Mouse (Mus musculus): ENCODE results near the gene Ogfod2. TPM values are rescaled to one million over a fixed set of nuclear protein-coding genes. Genes with fewer than 3 reads are reported as not detected.

Gene Ogfod2
- 19.8 and 21.0 TPM in 2 replicates for polyA plus RNA-seq (2014; fragmentation: Nextera tagmentation; extraction: Ambion mirVana)

GRCm38 (mm10) chr5:124111742-124112497 is at the start of gene Ogfod2:
Gene Ogfod2, plus strand, starts transcription at chr5:124112297.
- Histone ChIP-seq H3K27ac (ENCODE audit: low read depth, low read length) (peak within 1 kb of the TSS; percentile 84), H3K27me3 (replicated peaks; ENCODE audit: control insufficient read depth, insufficient read depth, low read length) (no peaks in the 10 kb centered on the region), H3K4me3 (ENCODE audit: low read depth, low read length) (peak within 1 kb of the TSS; percentile 68), H3K4me2 (ENCODE audit: low read length) (peak within 1 kb of the TSS; percentile 69), H3K4me1 (ENCODE audit: control insufficient read depth, insufficient read depth, low read length) (peaks cover 18% of the 10 kb centered on the region), H3K9ac (ENCODE audit: low read length) (peak within 1 kb of the TSS; percentile 60), H3K9me3 (replicated peaks; ENCODE audit: control insufficient read depth, low read length) (no peaks in the 10 kb centered on the region), H3K36me3 (ENCODE audit: control insufficient read depth, insufficient read depth, low read length) (0 out of 2 replicates have a peak, but pooled peaks cover 4% of the 10 kb centered on the region)
- ATAC-seq (peak; percentile 96), DNase-seq (ENCODE audit: low spot score) (peak; percentile 98)
- 3% methylated on average over 66 of the region's 66 CpGs for WGBS

- Histone ChIP-seq H3K9me3 (replicated peaks; ENCODE audit: control insufficient read depth, low read length) (no peaks in the 10 kb centered on the region), H3K9ac (ENCODE audit: low read length) (no peak overlapping the region), H3K36me3 (ENCODE audit: control insufficient read depth, insufficient read depth, low read length) (no peaks in the 10 kb centered on the region), H3K27ac (ENCODE audit: low read depth, low read length) (no peak overlapping the region), H3K4me1 (ENCODE audit: control insufficient read depth, insufficient read depth, low read length) (no peaks in the 10 kb centered on the region), H3K4me2 (ENCODE audit: low read length) (no peak overlapping the region), H3K4me3 (ENCODE audit: low read depth, low read length) (no peak overlapping the region), H3K27me3 (replicated peaks; ENCODE audit: control insufficient read depth, insufficient read depth, low read length) (no peaks in the 10 kb centered on the region)
- no peak for DNase-seq (ENCODE audit: low spot score)
- 81% methylated on average over 3 of the region's 3 CpGs for WGBS
- no peak for ATAC-seq
Observed at GRCm38 (mm10) chr5:124069657-124070056, 42.4 kb upstream of the Ogfod2 start.

- no peak overlapping the region for H3K4me3 ChIP-seq (ENCODE audit: low read depth, low read length)
- no peak overlapping the region for H3K9ac ChIP-seq (ENCODE audit: low read length)
- H3K27ac ChIP-seq (ENCODE audit: low read depth, low read length), result no peak overlapping the region
- no peak overlapping the region for H3K4me2 ChIP-seq (ENCODE audit: low read length)
- no peak for DNase-seq (ENCODE audit: low spot score)
- H3K36me3 ChIP-seq (ENCODE audit: control insufficient read depth, insufficient read depth, low read length), result no peaks in the 10 kb centered on the region
- no peaks in the 10 kb centered on the region for H3K9me3 ChIP-seq (replicated peaks; ENCODE audit: control insufficient read depth, low read length)
- 58% methylated on average over 9 of the region's 9 CpGs for WGBS
- no peak for ATAC-seq
- H3K4me1 ChIP-seq (ENCODE audit: control insufficient read depth, insufficient read depth, low read length), result peaks cover 10% of the 10 kb centered on the region
- no peaks in the 10 kb centered on the region for H3K27me3 ChIP-seq (replicated peaks; ENCODE audit: control insufficient read depth, insufficient read depth, low read length)
Observed at GRCm38 (mm10) chr5:124073682-124074081, 38.4 kb upstream of the Ogfod2 start.

GRCm38 (mm10) chr5:124074845-124075307 is 37.2 kb upstream of the Ogfod2 start:
- ATAC-seq, result no peak
- Histone ChIP-seq H3K4me3 (ENCODE audit: low read depth, low read length) (no peak overlapping the region), H3K27me3 (replicated peaks; ENCODE audit: control insufficient read depth, insufficient read depth, low read length) (no peaks in the 10 kb centered on the region), H3K4me2 (ENCODE audit: low read length) (no peak overlapping the region), H3K4me1 (ENCODE audit: control insufficient read depth, insufficient read depth, low read length) (peaks cover 20% of the 10 kb centered on the region), H3K9ac (ENCODE audit: low read length) (no peak overlapping the region), H3K27ac (ENCODE audit: low read depth, low read length) (no peak overlapping the region), H3K9me3 (replicated peaks; ENCODE audit: control insufficient read depth, low read length) (no peaks in the 10 kb centered on the region), H3K36me3 (ENCODE audit: control insufficient read depth, insufficient read depth, low read length) (no peaks in the 10 kb centered on the region)
- DNase-seq (ENCODE audit: low spot score), result no peak
- WGBS, result 78% methylated on average over 10 of the region's 10 CpGs

- no peak overlapping the region for H3K4me2 ChIP-seq (ENCODE audit: low read length)
- 73% methylated on average over 9 of the region's 9 CpGs for WGBS
- no peak overlapping the region for H3K4me3 ChIP-seq (ENCODE audit: low read depth, low read length)
- H3K36me3 ChIP-seq (ENCODE audit: control insufficient read depth, insufficient read depth, low read length), result no peaks in the 10 kb centered on the region
- H3K9ac ChIP-seq (ENCODE audit: low read length), result no peak overlapping the region
- H3K4me1 ChIP-seq (ENCODE audit: control insufficient read depth, insufficient read depth, low read length), result peaks cover 21% of the 10 kb centered on the region
- H3K27ac ChIP-seq (ENCODE audit: low read depth, low read length), result no peak overlapping the region
- no peak for ATAC-seq
- DNase-seq (ENCODE audit: low spot score), result no peak
- H3K9me3 ChIP-seq (replicated peaks; ENCODE audit: control insufficient read depth, low read length), result no peaks in the 10 kb centered on the region
- H3K27me3 ChIP-seq (replicated peaks; ENCODE audit: control insufficient read depth, insufficient read depth, low read length), result no peaks in the 10 kb centered on the region
Observed at GRCm38 (mm10) chr5:124075716-124076115, 36.4 kb upstream of the Ogfod2 start.

- Histone ChIP-seq H3K9me3 (replicated peaks; ENCODE audit: control insufficient read depth, low read length) (no peaks in the 10 kb centered on the region), H3K27me3 (replicated peaks; ENCODE audit: control insufficient read depth, insufficient read depth, low read length) (no peaks in the 10 kb centered on the region), H3K4me3 (ENCODE audit: low read depth, low read length) (no peak overlapping the region), H3K4me1 (ENCODE audit: control insufficient read depth, insufficient read depth, low read length) (peaks cover 21% of the 10 kb centered on the region), H3K27ac (ENCODE audit: low read depth, low read length) (no peak overlapping the region), H3K4me2 (ENCODE audit: low read length) (no peak overlapping the region), H3K9ac (ENCODE audit: low read length) (no peak overlapping the region), H3K36me3 (ENCODE audit: control insufficient read depth, insufficient read depth, low read length) (no peaks in the 10 kb centered on the region)
- ATAC-seq, result no peak
- DNase-seq (ENCODE audit: low spot score), result no peak
- 65% methylated on average over 9 of the region's 9 CpGs for WGBS
Observed at GRCm38 (mm10) chr5:124076559-124076958, 35.5 kb upstream of the Ogfod2 start.

GRCm38 (mm10) chr5:124077241-124077640 is 34.9 kb upstream of the Ogfod2 start:
- no peak for DNase-seq (ENCODE audit: low spot score)
- H3K4me2 ChIP-seq (ENCODE audit: low read length), result no peak overlapping the region
- WGBS, result 90% methylated on average over 13 of the region's 13 CpGs
- H3K4me1 ChIP-seq (ENCODE audit: control insufficient read depth, insufficient read depth, low read length), result peaks cover 21% of the 10 kb centered on the region
- no peak for ATAC-seq
- H3K27me3 ChIP-seq (replicated peaks; ENCODE audit: control insufficient read depth, insufficient read depth, low read length), result no peaks in the 10 kb centered on the region
- H3K9ac ChIP-seq (ENCODE audit: low read length), result no peak overlapping the region
- no peaks in the 10 kb centered on the region for H3K36me3 ChIP-seq (ENCODE audit: control insufficient read depth, insufficient read depth, low read length)
- H3K9me3 ChIP-seq (replicated peaks; ENCODE audit: control insufficient read depth, low read length), result no peaks in the 10 kb centered on the region
- no peak overlapping the region for H3K27ac ChIP-seq (ENCODE audit: low read depth, low read length)
- no peak overlapping the region for H3K4me3 ChIP-seq (ENCODE audit: low read depth, low read length)

- Histone ChIP-seq H3K4me3 (ENCODE audit: low read depth, low read length) (no peak overlapping the region), H3K36me3 (ENCODE audit: control insufficient read depth, insufficient read depth, low read length) (no peaks in the 10 kb centered on the region), H3K27ac (ENCODE audit: low read depth, low read length) (peak overlapping the region; percentile 91), H3K27me3 (replicated peaks; ENCODE audit: control insufficient read depth, insufficient read depth, low read length) (no peaks in the 10 kb centered on the region), H3K4me2 (ENCODE audit: low read length) (peak overlapping the region; percentile 31; the same call in 1 of the 2 replicates), H3K9ac (ENCODE audit: low read length) (peak overlapping the region; percentile 17; the same call in 1 of the 2 replicates), H3K9me3 (replicated peaks; ENCODE audit: control insufficient read depth, low read length) (no peaks in the 10 kb centered on the region), H3K4me1 (ENCODE audit: control insufficient read depth, insufficient read depth, low read length) (peaks cover 21% of the 10 kb centered on the region)
- 56% methylated on average over 6 of the region's 6 CpGs for WGBS
- no peak for ATAC-seq
- DNase-seq (ENCODE audit: low spot score), result peak; percentile 25
Observed at GRCm38 (mm10) chr5:124077856-124078460, 34.1 kb upstream of the Ogfod2 start.

Data from forebrain, embryonic 14.5 days (tissue).